Mouse (Mus musculus) midbrain, embryonic 11.5 days (tissue): ENCODE data around the gene Mrnip. TPM values are rescaled to one million over a fixed set of nuclear protein-coding genes. Genes with fewer than 3 reads are reported as not detected.
A peak's percentile ranks its signal among the peaks of the same experiment; 100 is the strongest.

ENCODE experiments used
- ATAC-seq: fragments of 200-750 bp; cut with Nextera tagmentation; 2 replicates; pipeline ENCODE4 v1.8.0; 2017; ENCODE audit warnings: moderate TSS enrichment, moderate library complexity; ENCODE audit not compliant: low FRiP score
- DNase-seq: peaks from one replicate; pipeline ENCODE4 v3.0.0; 2015; ENCODE audit warnings: low spot score; ENCODE audit errors: missing footprints
- H3K27ac ChIP-seq: fragments of 300-500 bp; sonication (generic); 2 replicates; pipeline ENCODE4 v1.5.1; 2014; ENCODE audit warnings: low read depth, low read length
- H3K27me3 ChIP-seq: fragments of 300-500 bp; sonication (generic); 2 replicates; pipeline ENCODE4 v1.6.1; 2014; ENCODE audit warnings: mild to moderate bottlenecking, low read length, moderate library complexity, mixed read lengths; ENCODE audit not compliant: control insufficient read depth, insufficient read depth
- H3K36me3 ChIP-seq: fragments of 300-500 bp; sonication (generic); 2 replicates; pipeline ENCODE4 v1.6.1; 2014; ENCODE audit warnings: mild to moderate bottlenecking, low read length, moderate library complexity, mixed read lengths; ENCODE audit not compliant: control insufficient read depth, insufficient read depth
- H3K4me1 ChIP-seq: fragments of 300-500 bp; sonication (generic); 2 replicates; pipeline ENCODE4 v1.6.1; 2014; ENCODE audit warnings: low read length; ENCODE audit not compliant: control insufficient read depth, insufficient read depth
- H3K4me2 ChIP-seq: fragments of 300-500 bp; sonication (generic); 2 replicates; pipeline ENCODE4 v1.6.1; 2014; ENCODE audit warnings: mild to moderate bottlenecking, moderate library complexity
- H3K4me3 ChIP-seq: fragments of 300-500 bp; sonication (generic); 2 replicates; pipeline ENCODE4 v1.5.1; 2014; ENCODE audit warnings: low read depth, low read length
- H3K9ac ChIP-seq: fragments of 300-500 bp; sonication (generic); 2 replicates; pipeline ENCODE4 v1.6.1; 2014; ENCODE audit warnings: low read length
- H3K9me3 ChIP-seq: fragments of 300-500 bp; sonication (generic); 2 replicates; pipeline ENCODE4 v1.6.1; 2016; ENCODE audit warnings: low read length; ENCODE audit not compliant: control insufficient read depth
- WGBS: fragments of 180-500 bp; shearing (Covaris S2); extraction: QIAGEN DNeasy Blood & Tissue Kit; methylation state at CpG from one replicate; pipeline ENCODE4 v1.1.7; 2014; 5-methylcytosine and 5-hydroxymethylcytosine counted together
- polyA plus RNA-seq: library from polyadenylated mRNA; unstranded; fragments of >200 nt; fragmentation: Nextera tagmentation; extraction: Ambion mirVana; gene quantifications from 2 replicates; pipeline ENCODE4 v1.2.1, GENCODE M21; 2014

The Mrnip gene
- polyA plus RNA-seq, 1 experiment from 2014 or later, result 20.0 TPM

DNA sequence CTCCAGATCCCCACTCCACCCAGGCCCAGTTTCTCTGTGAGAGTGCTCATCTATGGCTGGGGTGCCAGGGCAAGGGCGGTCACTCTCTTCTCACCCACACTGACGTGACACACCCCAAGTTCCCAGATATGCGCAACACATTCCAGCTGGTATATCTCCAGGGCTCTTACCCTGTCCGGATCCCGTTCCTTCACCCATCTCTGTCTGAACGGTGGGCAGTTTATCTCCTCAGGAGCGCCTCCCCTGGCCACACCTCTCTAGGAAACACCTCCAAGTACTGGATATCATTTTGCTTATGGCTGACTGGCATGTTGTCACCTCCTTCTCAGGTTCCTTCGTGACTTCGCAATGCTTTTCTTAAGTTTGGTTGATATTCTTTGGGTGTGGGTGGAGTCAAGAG lies 41.4 kb downstream of the Mrnip start:
- Histone ChIP-seq H3K9ac (no peak overlapping the region), H3K27me3 (no peaks in the 10 kb centered on the region), H3K4me2 (no peak overlapping the region), H3K36me3 (no peaks in the 10 kb centered on the region), H3K4me3 (no peak overlapping the region), H3K4me1 (peaks cover 6% of the 10 kb centered on the region; the same call in 1 of the 2 replicates), H3K27ac (no peak overlapping the region), H3K9me3 (no peaks in the 10 kb centered on the region)
- WGBS, result 22% methylated on average over 9 of the region's 9 CpGs
- ATAC-seq (no peak), DNase-seq (no peak)

- ATAC-seq, result no peak
- Histone ChIP-seq H3K27me3 (no peaks in the 10 kb centered on the region), H3K4me3 (no peak overlapping the region), H3K9ac (no peak overlapping the region), H3K27ac (no peak overlapping the region), H3K4me2 (no peak overlapping the region), H3K4me1 (0 out of 2 replicates have a peak, but pooled peaks cover 2% of the 10 kb centered on the region), H3K9me3 (no peaks in the 10 kb centered on the region), H3K36me3 (no peaks in the 10 kb centered on the region)
- 81% methylated on average over 4 of the region's 4 CpGs for WGBS
- DNase-seq, result no peak
Measured at GRCm38 (mm10) chr11:50216724-50217366, 42.6 kb downstream of the Mrnip start.

GRCm38 (mm10) chr11:50217811-50218210 lies 43.6 kb downstream of the Mrnip start:
- Histone ChIP-seq H3K4me2 (no peak overlapping the region), H3K36me3 (no peaks in the 10 kb centered on the region), H3K27ac (no peak overlapping the region), H3K9me3 (no peaks in the 10 kb centered on the region), H3K9ac (no peak overlapping the region), H3K27me3 (no peaks in the 10 kb centered on the region), H3K4me1 (0 out of 2 replicates have a peak, but pooled peaks cover 2% of the 10 kb centered on the region), H3K4me3 (no peak overlapping the region)
- DNase-seq (no peak), ATAC-seq (no peak)
- WGBS, result 48% methylated on average over 4 of the region's 4 CpGs

GRCm38 (mm10) chr11:50219833-50220232 lies 45.6 kb downstream of the Mrnip start:
- H3K27me3 ChIP-seq, result no peaks in the 10 kb centered on the region
- no peak for DNase-seq
- H3K4me1 ChIP-seq, result peaks cover 8% of the 10 kb centered on the region
- H3K4me3 ChIP-seq, result no peak overlapping the region
- WGBS, result 50% methylated on average over 2 of the region's 2 CpGs
- no peak overlapping the region for H3K4me2 ChIP-seq
- no peaks in the 10 kb centered on the region for H3K9me3 ChIP-seq
- H3K27ac ChIP-seq, result no peak overlapping the region
- H3K36me3 ChIP-seq, result no peaks in the 10 kb centered on the region
- H3K9ac ChIP-seq, result no peak overlapping the region
- no peak for ATAC-seq

GRCm38 (mm10) chr11:50222559-50223276 lies 48.5 kb downstream of the Mrnip start:
- Histone ChIP-seq H3K4me3 (no peak overlapping the region), H3K36me3 (no peaks in the 10 kb centered on the region), H3K9me3 (no peaks in the 10 kb centered on the region), H3K27ac (no peak overlapping the region), H3K4me1 (peaks cover 16% of the 10 kb centered on the region), H3K27me3 (no peaks in the 10 kb centered on the region), H3K4me2 (no peak overlapping the region), H3K9ac (no peak overlapping the region)
- WGBS, result 50% methylated on average over 7 of the region's 7 CpGs
- no peak for DNase-seq
- ATAC-seq, result no peak

- no peak for DNase-seq
- Histone ChIP-seq H3K27ac (peak overlapping the region; percentile 68), H3K9me3 (no peaks in the 10 kb centered on the region), H3K4me2 (peak overlapping the region; percentile 96), H3K36me3 (no peaks in the 10 kb centered on the region), H3K9ac (peak overlapping the region; percentile 93), H3K4me3 (peak overlapping the region; percentile 88), H3K4me1 (peaks cover 22% of the 10 kb centered on the region), H3K27me3 (no peaks in the 10 kb centered on the region)
- ATAC-seq, result peak; percentile 12; the same call in 1 of the 2 replicates
- WGBS, result 10% methylated on average over 17 of the region's 17 CpGs
Measured at GRCm38 (mm10) chr11:50223783-50224662, 49.8 kb downstream of the Mrnip start.

DNA sequence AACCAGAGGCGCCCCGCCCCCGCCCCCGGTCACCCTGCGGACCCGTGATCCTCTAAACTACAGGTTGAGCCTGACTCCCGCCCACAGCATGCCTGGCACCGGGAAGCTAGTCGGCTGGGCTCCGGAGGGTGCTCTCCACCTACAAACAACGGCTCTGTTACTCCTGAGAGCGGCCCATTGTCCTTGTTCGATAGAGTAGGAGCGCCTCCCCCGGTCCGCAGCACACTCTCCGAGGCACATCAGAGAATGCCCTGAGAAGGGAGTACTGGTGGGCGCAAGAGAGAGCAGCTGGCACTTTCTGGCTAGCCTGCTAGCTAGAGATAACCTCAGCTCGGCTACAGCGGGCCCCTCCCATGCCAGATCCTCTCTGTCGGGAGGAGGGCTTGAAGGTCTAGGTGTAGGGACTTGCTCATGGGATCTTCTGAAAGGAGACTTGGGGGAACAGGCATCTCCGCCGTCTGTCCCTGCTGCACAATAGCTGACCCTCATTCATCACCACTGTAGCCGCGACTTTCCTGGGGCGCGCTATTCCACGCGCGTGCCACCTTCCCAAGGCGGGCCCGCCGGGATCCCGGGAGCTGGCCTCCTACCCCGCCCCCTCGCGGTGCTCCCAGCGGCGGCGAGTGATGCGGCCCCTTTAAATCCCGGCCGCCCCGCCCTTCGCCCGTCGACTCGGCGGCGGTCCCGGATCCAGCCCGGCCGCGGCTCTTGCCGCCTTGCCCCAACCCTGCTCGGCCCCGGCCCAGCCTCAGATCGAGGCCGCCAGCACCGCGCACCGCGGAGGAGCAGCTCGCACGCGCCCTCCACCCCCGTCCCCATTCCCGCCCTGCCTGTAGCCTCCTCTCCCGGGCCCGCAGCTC lies 50.7 kb downstream of the Mrnip start:
- Histone ChIP-seq H3K27me3 (no peaks in the 10 kb centered on the region), H3K9me3 (no peaks in the 10 kb centered on the region)
- WGBS, result under 1% methylated on average over 70 of the region's 70 CpGs

DNA sequence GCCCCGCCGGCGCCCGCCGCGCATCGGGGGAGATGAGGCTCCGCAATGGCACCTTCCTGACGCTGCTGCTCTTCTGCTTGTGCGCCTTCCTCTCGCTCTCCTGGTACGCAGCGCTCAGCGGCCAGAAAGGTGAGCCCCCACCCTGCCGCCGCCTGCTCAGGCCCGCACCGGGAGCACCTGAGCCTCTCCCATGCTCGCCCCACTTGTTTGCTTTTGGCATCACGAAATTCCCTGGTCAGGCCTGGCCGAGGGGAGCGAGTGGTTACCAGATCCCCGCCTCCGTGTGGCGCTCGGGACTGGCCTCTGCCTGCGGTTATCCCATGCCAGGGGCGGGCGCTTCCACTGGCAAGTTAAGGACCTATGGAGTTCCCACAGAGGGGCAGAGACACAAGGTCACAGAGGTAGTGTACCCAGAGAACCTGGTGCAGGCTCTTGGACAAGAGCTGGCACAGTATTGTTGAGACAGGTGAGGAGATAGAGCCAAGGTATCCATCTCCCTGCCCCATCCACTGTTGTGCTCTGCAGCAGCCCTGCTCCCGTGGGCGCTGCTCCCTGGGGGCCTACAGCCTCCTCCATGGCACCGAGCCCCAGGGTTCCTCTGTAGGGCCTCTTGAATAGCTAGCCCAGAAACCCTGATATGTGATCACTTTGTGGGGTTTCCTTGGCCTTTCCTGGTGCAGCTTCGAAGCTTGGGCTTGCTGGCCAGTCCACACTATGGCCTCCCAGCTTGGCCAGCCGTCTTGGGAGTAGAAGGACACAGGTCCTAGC lies 51.6 kb downstream of the Mrnip start:
- Histone ChIP-seq H3K36me3 (no peaks in the 10 kb centered on the region), H3K9ac (peak overlapping the region; percentile 93), H3K4me3 (peak overlapping the region; percentile 88), H3K4me1 (peaks cover 24% of the 10 kb centered on the region), H3K9me3 (no peaks in the 10 kb centered on the region), H3K27ac (no peak overlapping the region; the same call in 1 of the 2 replicates), H3K4me2 (peak overlapping the region; percentile 96), H3K27me3 (peaks cover 6% of the 10 kb centered on the region; the same call in 1 of the 2 replicates)
- ATAC-seq (peak; percentile 41), DNase-seq (peak; percentile 92)
- WGBS, result 4% methylated on average over 34 of the region's 34 CpGs

More for the DNA sequence above, 50.7 kb downstream of the Mrnip start:
- peak; percentile 97 for DNase-seq
- H3K4me3 ChIP-seq, result peak overlapping the region; percentile 88
- no peaks in the 10 kb centered on the region for H3K36me3 ChIP-seq
- H3K27ac ChIP-seq, result peak overlapping the region; percentile 68
- H3K9ac ChIP-seq, result peak overlapping the region; percentile 93
- peaks cover 22% of the 10 kb centered on the region for H3K4me1 ChIP-seq
- ATAC-seq, result peak; percentile 87
- peak overlapping the region; percentile 96 for H3K4me2 ChIP-seq
